Mouse (Mus musculus): ENCODE data around the gene Tet2. TPM values are rescaled to one million over a fixed set of nuclear protein-coding genes. Genes with fewer than 3 reads are reported as not detected.

The Tet2 gene
- polyA plus RNA-seq, 1 experiment from 2014 or later, result 28.4 TPM

GRCm38 (mm10) chr3:133517406-133517805 lies 27.5 kb downstream of the Tet2 start:
- Histone ChIP-seq H3K4me2 (ENCODE audit: low read depth, low read length) (no peak overlapping the region), H3K27me3 (ENCODE audit: control insufficient read depth, insufficient read depth, low read length) (no peaks in the 10 kb centered on the region), H3K27ac (ENCODE audit: low read depth, low read length) (no peak overlapping the region), H3K9me3 (ENCODE audit: control insufficient read depth, low read length) (no peaks in the 10 kb centered on the region), H3K36me3 (ENCODE audit: control insufficient read depth, insufficient read depth, low read length) (no peaks in the 10 kb centered on the region), H3K4me3 (ENCODE audit: low read depth, low read length) (no peak overlapping the region), H3K9ac (replicated peaks; ENCODE audit: low read depth, low read length) (no peak overlapping the region), H3K4me1 (ENCODE audit: control insufficient read depth, insufficient read depth, low read length) (no peaks in the 10 kb centered on the region)
- WGBS, result 85% methylated on average over 6 of the region's 6 CpGs
- no peak for ATAC-seq (ENCODE audit: low read depth)

DNA sequence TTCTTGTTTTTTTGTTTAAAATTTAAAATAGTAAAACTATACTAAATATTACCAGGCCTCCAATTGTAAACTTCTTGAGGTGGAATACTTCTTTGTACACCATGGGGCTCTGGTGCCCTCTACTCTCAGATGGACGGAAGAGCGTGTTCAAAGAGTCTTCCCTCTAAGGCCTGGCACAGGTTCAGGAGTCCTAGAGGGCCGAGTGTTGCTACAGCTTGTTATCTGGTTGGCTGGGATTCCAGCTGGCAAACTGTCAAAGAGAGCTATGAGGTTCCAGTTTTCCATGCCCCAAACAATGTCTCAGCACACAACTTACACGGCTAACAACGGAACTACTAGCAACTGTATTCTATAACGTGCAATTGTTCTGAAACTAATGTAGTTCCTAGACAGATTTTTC lies 28.8 kb downstream of the Tet2 start:
- ATAC-seq (ENCODE audit: low read depth), result peak; percentile 62; the same call in 1 of the 2 replicates
- 57% methylated on average over 6 of the region's 6 CpGs for WGBS

GRCm38 (mm10) chr3:133515204-133515969 lies 29.6 kb downstream of the Tet2 start:
- Histone ChIP-seq H3K4me3 (ENCODE audit: low read depth, low read length) (no peak overlapping the region), H3K9ac (replicated peaks; ENCODE audit: low read depth, low read length) (no peak overlapping the region), H3K27me3 (ENCODE audit: control insufficient read depth, insufficient read depth, low read length) (no peaks in the 10 kb centered on the region), H3K4me2 (ENCODE audit: low read depth, low read length) (no peak overlapping the region), H3K36me3 (ENCODE audit: control insufficient read depth, insufficient read depth, low read length) (no peaks in the 10 kb centered on the region; the same call in 1 of the 2 replicates), H3K4me1 (ENCODE audit: control insufficient read depth, insufficient read depth, low read length) (no peaks in the 10 kb centered on the region), H3K9me3 (ENCODE audit: control insufficient read depth, low read length) (no peaks in the 10 kb centered on the region), H3K27ac (ENCODE audit: low read depth, low read length) (no peak overlapping the region)
- no peak for ATAC-seq (ENCODE audit: low read depth)
- 97% methylated on average over 8 of the region's 8 CpGs for WGBS

More for the DNA sequence above, 28.8 kb downstream of the Tet2 start:
- Histone ChIP-seq H3K27me3 (ENCODE audit: control insufficient read depth, insufficient read depth, low read length) (no peaks in the 10 kb centered on the region), H3K36me3 (ENCODE audit: control insufficient read depth, insufficient read depth, low read length) (no peaks in the 10 kb centered on the region; the same call in 1 of the 2 replicates), H3K4me1 (ENCODE audit: control insufficient read depth, insufficient read depth, low read length) (no peaks in the 10 kb centered on the region), H3K4me3 (ENCODE audit: low read depth, low read length) (no peak overlapping the region), H3K4me2 (ENCODE audit: low read depth, low read length) (no peak overlapping the region), H3K9me3 (ENCODE audit: control insufficient read depth, low read length) (no peaks in the 10 kb centered on the region), H3K27ac (ENCODE audit: low read depth, low read length) (no peak overlapping the region), H3K9ac (replicated peaks; ENCODE audit: low read depth, low read length) (no peak overlapping the region)

DNA sequence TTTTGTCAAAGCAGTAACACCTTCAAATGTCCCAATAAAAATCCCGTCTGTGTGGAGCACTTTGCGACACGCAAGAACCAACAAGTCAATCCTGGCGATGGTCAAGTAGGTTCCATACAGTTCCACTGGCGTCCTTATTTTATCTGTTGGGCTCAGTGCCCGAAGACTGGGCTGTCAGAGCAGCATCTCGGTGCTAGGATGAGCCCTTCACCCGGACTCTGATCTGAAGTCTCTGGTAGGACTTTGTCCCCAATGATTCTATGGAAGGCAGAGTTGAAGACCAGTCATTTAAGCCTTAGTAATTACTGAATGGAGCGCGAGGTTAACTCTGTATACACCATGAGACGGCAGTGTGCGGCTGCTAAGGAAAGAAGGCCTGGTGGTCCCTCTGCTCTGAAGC lies 30.6 kb downstream of the Tet2 start:
- no peak for ATAC-seq (ENCODE audit: low read depth)
- WGBS, result 97% methylated on average over 12 of the region's 12 CpGs
- H3K27ac ChIP-seq (ENCODE audit: low read depth, low read length), result no peak overlapping the region
- no peaks in the 10 kb centered on the region for H3K4me1 ChIP-seq (ENCODE audit: control insufficient read depth, insufficient read depth, low read length)
- no peaks in the 10 kb centered on the region; the same call in 1 of the 2 replicates for H3K36me3 ChIP-seq (ENCODE audit: control insufficient read depth, insufficient read depth, low read length)
- H3K9me3 ChIP-seq (ENCODE audit: control insufficient read depth, low read length), result no peaks in the 10 kb centered on the region
- H3K4me2 ChIP-seq (ENCODE audit: low read depth, low read length), result no peak overlapping the region
- no peak overlapping the region for H3K9ac ChIP-seq (replicated peaks; ENCODE audit: low read depth, low read length)
- no peaks in the 10 kb centered on the region for H3K27me3 ChIP-seq (ENCODE audit: control insufficient read depth, insufficient read depth, low read length)
- H3K4me3 ChIP-seq (ENCODE audit: low read depth, low read length), result no peak overlapping the region

GRCm38 (mm10) chr3:133513475-133513874 lies 31.5 kb downstream of the Tet2 start:
- Histone ChIP-seq H3K4me2 (ENCODE audit: low read depth, low read length) (no peak overlapping the region), H3K36me3 (ENCODE audit: control insufficient read depth, insufficient read depth, low read length) (no peaks in the 10 kb centered on the region; the same call in 1 of the 2 replicates), H3K9me3 (ENCODE audit: control insufficient read depth, low read length) (no peaks in the 10 kb centered on the region), H3K4me3 (ENCODE audit: low read depth, low read length) (no peak overlapping the region), H3K27me3 (ENCODE audit: control insufficient read depth, insufficient read depth, low read length) (no peaks in the 10 kb centered on the region), H3K9ac (replicated peaks; ENCODE audit: low read depth, low read length) (no peak overlapping the region), H3K4me1 (ENCODE audit: control insufficient read depth, insufficient read depth, low read length) (no peaks in the 10 kb centered on the region), H3K27ac (ENCODE audit: low read depth, low read length) (no peak overlapping the region)
- ATAC-seq (ENCODE audit: low read depth), result no peak
- WGBS, result 89% methylated on average over 7 of the region's 7 CpGs

DNA sequence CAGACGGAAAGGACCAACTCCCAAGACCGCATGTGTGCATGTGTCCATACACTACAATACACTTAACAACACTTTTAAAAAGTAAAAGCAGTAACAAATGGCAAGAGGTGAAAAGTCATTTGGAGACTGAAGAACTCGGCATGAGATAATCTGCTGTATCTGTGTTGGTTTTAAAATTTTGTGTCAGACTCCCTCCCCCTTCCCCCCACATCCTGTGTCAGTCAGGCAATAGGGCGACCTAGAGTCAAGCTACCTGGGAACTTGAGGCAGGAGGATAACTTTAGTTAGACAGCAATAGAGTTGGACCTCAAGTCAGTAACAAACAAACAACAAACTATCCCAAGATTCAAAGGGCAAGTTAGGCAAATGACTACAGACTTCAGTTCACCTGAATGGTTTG lies 34.6 kb downstream of the Tet2 start:
- Histone ChIP-seq H3K4me2 (ENCODE audit: low read depth, low read length) (no peak overlapping the region), H3K9me3 (ENCODE audit: control insufficient read depth, low read length) (no peaks in the 10 kb centered on the region), H3K27me3 (ENCODE audit: control insufficient read depth, insufficient read depth, low read length) (no peaks in the 10 kb centered on the region), H3K36me3 (ENCODE audit: control insufficient read depth, insufficient read depth, low read length) (no peaks in the 10 kb centered on the region; the same call in 1 of the 2 replicates), H3K4me1 (ENCODE audit: control insufficient read depth, insufficient read depth, low read length) (no peaks in the 10 kb centered on the region), H3K4me3 (ENCODE audit: low read depth, low read length) (no peak overlapping the region), H3K9ac (replicated peaks; ENCODE audit: low read depth, low read length) (no peak overlapping the region), H3K27ac (ENCODE audit: low read depth, low read length) (no peak overlapping the region)
- no peak for ATAC-seq (ENCODE audit: low read depth)
- WGBS, result 91% methylated on average over 4 of the region's 4 CpGs

DNA sequence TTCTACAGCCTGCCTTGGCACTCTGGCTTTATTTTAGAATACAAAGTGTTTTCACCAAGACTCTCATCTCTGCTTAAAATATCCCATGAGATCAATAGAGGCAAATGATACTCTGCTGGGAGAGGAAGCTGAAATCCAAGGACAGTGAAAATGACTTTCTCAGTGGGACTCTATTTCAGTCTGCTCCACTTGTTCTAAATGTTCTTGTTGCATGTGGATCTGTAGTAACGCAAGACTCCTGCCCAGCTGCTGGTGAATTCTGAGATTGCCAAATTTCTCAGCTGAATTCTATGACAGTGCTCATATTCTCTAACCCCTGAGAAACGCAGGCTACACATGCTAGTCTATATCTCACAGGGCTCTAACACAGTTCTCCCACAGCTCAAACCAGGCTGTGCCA lies 35.1 kb downstream of the Tet2 start:
- Histone ChIP-seq H3K36me3 (ENCODE audit: control insufficient read depth, insufficient read depth, low read length) (no peaks in the 10 kb centered on the region; the same call in 1 of the 2 replicates), H3K27ac (ENCODE audit: low read depth, low read length) (no peak overlapping the region), H3K9ac (replicated peaks; ENCODE audit: low read depth, low read length) (no peak overlapping the region), H3K4me2 (ENCODE audit: low read depth, low read length) (no peak overlapping the region), H3K4me1 (ENCODE audit: control insufficient read depth, insufficient read depth, low read length) (no peaks in the 10 kb centered on the region), H3K4me3 (ENCODE audit: low read depth, low read length) (no peak overlapping the region), H3K27me3 (ENCODE audit: control insufficient read depth, insufficient read depth, low read length) (no peaks in the 10 kb centered on the region), H3K9me3 (ENCODE audit: control insufficient read depth, low read length) (no peaks in the 10 kb centered on the region)
- 83% methylated on average over 2 of the region's 2 CpGs for WGBS
- no peak for ATAC-seq (ENCODE audit: low read depth)

DNA sequence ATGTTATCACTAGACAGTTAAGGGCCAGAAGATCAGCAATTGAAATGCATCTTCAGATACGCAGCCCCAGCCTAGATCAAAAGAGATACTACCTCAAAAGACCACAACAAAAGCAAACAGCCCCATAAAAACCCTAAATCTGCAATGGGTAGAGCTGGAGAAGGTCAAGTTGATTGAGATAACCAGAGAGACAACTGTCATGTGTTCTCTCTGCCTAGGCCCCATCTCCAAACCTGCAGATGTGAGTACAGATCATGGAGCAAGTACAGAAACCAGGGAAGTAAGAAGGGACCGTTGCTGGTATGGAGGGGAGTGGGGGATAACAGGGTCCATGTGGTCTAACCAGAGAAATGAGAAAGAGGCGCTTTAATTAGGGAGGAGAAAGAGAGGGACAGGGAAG lies 36.1 kb downstream of the Tet2 start:
- no peak for ATAC-seq (ENCODE audit: low read depth)
- H3K9ac ChIP-seq (replicated peaks; ENCODE audit: low read depth, low read length), result no peak overlapping the region
- no peaks in the 10 kb centered on the region for H3K4me1 ChIP-seq (ENCODE audit: control insufficient read depth, insufficient read depth, low read length)
- H3K36me3 ChIP-seq (ENCODE audit: control insufficient read depth, insufficient read depth, low read length), result no peaks in the 10 kb centered on the region; the same call in 1 of the 2 replicates
- H3K27me3 ChIP-seq (ENCODE audit: control insufficient read depth, insufficient read depth, low read length), result no peaks in the 10 kb centered on the region
- H3K27ac ChIP-seq (ENCODE audit: low read depth, low read length), result no peak overlapping the region
- H3K4me2 ChIP-seq (ENCODE audit: low read depth, low read length), result no peak overlapping the region
- no peaks in the 10 kb centered on the region for H3K9me3 ChIP-seq (ENCODE audit: control insufficient read depth, low read length)
- 86% methylated on average over 3 of the region's 3 CpGs for WGBS
- no peak overlapping the region for H3K4me3 ChIP-seq (ENCODE audit: low read depth, low read length)

DNA sequence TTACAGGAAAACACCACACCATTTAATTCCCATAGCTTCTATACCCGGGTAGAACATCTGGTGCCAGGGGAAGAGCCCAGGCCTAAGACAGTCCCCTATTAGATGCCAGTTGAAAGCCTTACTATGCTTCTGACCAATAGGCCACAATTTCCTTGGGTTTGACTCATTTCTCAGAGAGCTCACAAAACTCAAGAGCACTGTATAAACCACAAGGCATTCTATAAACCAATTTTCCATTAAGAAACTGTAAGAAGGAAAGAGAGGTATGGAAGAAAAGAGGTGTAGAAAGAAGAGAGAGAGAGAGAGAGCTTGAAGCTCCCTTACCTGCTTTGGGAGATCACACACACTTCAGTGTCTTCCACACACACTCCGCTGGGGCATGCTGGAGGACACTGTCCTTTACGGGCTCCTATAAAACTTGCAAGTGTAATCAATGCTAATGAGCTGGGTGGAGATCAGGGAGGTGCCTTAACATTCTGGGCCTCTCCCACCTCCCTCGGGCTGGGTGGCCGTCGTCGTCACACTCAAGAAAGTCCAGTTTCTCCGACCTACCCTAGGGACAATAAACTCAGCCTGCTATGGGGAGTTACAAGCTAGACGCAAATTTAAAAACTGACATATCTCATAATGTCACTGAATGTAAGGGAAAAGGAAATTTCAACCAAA lies 38.5 kb downstream of the Tet2 start:
- Histone ChIP-seq H3K4me1 (ENCODE audit: control insufficient read depth, insufficient read depth, low read length) (no peaks in the 10 kb centered on the region), H3K9me3 (ENCODE audit: control insufficient read depth, low read length) (no peaks in the 10 kb centered on the region), H3K4me3 (ENCODE audit: low read depth, low read length) (no peak overlapping the region), H3K27ac (ENCODE audit: low read depth, low read length) (no peak overlapping the region), H3K36me3 (ENCODE audit: control insufficient read depth, insufficient read depth, low read length) (no peaks in the 10 kb centered on the region; the same call in 1 of the 2 replicates), H3K27me3 (ENCODE audit: control insufficient read depth, insufficient read depth, low read length) (no peaks in the 10 kb centered on the region), H3K9ac (replicated peaks; ENCODE audit: low read depth, low read length) (no peak overlapping the region), H3K4me2 (ENCODE audit: low read depth, low read length) (no peak overlapping the region)
- 33% methylated on average over 9 of the region's 9 CpGs for WGBS
- ATAC-seq (ENCODE audit: low read depth), result no peak

Data from neural tube, embryonic 14.5 days (tissue).